Mouse (Mus musculus): Measurements from ENCODE around the gene Ercc4.

The Ercc4 gene

DNA sequence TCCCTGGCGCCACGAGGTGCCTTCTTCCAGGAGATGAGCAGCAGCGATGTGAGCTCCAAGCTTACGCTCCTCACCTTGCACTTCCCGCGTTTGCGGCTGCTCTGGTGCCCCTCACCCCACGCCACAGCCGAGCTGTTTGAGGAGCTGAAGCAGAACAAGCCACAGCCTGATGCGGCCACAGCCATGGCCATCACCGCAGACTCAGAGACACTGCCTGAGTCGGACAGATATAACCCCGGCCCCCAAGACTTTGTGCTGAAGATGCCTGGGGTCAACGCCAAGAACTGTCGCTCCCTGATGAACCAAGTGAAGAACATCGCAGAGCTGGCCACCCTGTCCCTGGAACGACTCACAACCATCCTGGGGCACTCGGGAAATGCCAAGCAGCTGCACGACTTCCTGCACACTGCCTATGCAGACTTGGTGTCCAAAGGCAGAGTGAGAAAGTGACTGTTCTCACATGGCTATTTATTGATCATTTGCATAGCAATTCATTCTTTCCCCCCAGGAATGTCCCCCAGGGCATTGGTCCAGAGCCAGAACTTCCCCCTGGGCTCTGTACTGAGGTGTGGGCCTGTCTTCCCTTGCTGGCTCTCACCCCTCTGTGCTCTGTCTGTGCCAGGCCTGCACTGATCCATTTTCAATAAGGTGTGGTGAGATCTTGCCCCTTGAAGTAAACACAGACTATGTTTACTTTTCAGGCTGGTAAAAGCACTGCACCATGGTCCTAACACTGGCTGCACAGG, 38.5 kb downstream of the Ercc4 start:
- no peak for DNase-seq (ENCODE audit: extremely low read depth, low read depth)

DNA sequence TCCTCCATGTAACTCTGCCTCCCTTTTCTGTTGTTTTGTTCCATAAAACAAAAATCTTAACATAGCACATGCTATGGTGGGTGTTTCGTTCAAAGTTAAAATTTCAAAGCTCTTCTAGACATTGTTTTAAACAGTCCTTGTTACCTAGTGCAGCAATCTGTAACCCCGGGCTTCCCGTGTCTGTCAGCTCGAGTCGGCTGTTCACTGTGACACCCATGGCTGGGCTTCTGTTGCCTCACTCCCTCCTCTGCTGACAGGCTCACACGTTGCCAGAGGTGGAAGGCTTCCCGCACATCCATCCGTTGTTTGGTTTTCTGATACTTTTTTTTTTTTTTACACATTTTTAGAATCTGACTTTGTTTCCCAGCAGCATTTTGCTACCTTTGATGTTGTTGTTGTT, 40.5 kb downstream of the Ercc4 start:
- no peak for DNase-seq (ENCODE audit: extremely low read depth, low read depth)

DNA sequence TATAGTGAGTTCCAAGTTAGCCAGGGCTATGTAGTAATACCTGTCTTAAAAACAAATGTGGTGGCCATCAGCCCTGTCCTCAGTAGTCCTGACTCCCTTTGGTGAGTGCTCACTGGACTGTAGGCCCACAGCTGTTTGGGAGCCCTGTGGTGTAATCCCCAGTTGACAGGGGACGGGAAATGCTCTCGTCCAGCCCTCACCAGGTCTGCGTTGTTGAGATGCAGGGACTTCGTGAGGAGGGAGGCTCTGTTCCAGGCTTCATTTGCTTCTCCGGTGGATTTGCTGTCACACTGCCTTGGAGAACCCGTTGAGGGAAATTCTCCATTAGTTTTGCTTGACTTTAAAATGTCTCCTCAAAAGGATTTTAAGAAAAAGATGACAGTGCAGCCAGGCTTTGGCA, 41.3 kb downstream of the Ercc4 start:
- no peak for DNase-seq (ENCODE audit: extremely low read depth, low read depth)

DNA sequence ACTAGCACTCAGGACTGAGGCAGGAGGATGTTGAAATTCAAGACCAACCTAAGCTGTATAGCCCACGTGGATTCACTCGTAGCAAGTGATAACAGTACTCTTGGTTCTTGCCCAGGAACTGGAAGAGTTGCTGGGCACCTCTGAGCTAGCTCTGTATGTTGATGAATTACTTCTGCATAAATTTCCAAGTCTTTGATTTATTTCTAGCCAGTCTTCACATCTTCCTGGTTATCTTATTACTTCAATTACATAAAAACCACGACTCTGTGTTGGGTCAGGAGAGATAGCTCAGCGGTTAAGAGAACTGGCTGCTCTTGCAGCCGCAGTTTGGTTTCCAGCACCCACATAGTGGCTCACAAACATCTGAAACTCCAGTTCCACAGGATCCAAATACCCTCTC, 43.0 kb downstream of the Ercc4 start:
- no peak for DNase-seq (ENCODE audit: extremely low read depth, low read depth)

DNA sequence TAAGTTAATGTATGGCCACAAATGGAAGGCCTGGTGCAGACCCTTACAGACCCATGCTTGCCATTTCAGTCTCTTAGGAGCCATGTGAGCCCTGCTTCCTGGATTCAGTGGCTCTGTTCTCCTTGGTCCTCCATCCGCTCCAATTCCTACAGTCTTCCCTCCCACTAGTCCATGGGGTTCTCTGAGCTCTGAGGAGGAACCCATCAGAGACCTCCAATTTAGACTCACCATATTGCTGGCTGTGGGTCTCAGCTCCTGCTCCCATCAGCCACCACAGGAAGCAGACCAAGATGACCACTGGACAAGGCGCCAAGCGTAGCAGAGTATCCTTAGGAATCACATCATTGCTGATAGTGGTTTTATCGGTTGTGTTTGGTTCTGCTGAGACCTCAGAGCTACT, 43.7 kb downstream of the Ercc4 start:
- no peak for DNase-seq (ENCODE audit: extremely low read depth, low read depth)

DNA sequence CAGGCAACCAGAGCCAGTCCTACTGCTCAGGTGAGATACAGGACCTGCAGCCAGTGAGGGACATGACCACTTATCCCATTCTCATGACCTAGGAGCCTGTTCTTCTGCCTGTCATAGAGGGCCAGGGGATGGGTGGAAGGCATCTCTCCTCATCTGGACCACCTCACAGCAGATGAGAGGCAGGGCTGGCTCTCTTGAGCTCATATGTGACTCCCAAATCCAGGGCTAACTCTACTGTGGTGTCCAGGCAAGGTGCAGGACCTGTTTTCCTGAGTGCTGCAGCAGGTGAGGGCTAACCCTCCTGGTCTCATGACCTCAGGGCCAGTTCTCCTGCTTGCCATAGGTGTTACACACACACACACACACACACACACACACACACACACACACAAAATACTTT, 44.9 kb downstream of the Ercc4 start:
- DNase-seq (ENCODE audit: extremely low read depth, low read depth): no peak

DNA sequence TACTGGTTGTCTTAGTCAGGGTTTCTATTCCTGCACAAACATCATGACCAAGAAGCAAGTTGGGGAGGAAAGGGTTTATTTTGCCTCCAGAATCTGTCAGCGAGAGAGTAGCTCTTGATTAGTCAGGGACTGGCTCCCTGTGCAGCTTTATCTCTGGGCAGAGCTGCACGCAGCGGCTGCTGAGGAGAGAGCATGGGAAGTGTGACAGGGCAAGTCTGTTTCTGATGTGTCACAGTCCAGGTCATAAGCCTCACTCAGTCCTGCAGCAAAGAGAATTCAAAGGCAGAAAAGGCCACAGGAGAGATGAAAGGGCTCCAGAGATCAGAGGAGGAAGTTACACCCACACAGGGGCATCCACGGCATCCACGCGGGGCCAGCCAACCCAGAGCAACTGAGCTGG, 47.8 kb downstream of the Ercc4 start:
- no peak for DNase-seq (ENCODE audit: extremely low read depth, low read depth)

DNA sequence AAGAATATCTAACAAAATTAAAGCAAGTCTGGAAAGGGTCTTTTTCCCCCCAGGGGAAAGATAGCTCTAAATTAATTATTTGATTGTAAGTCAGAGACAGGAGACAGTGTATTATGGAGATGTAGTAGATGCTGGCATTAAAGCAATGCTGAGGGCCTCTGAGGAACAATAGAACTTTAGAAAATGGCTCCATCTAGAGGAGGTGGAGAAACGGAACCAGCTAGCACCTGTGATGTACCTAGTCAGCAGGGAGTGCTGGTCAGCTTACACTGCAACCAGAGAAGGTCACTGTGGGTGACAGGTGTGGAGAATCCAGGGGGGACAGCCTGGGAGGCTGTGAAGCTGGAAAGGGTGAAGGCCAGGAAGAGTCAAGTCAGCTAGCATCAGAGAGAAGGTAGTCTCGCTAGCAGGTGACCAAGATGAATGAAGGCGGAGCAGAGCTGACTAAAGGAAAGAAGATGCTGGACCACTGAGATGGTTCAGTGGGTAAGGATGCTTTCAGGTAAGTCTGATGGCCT, 48.7 kb downstream of the Ercc4 start:
- no peak for DNase-seq (ENCODE audit: extremely low read depth, low read depth)

DNA sequence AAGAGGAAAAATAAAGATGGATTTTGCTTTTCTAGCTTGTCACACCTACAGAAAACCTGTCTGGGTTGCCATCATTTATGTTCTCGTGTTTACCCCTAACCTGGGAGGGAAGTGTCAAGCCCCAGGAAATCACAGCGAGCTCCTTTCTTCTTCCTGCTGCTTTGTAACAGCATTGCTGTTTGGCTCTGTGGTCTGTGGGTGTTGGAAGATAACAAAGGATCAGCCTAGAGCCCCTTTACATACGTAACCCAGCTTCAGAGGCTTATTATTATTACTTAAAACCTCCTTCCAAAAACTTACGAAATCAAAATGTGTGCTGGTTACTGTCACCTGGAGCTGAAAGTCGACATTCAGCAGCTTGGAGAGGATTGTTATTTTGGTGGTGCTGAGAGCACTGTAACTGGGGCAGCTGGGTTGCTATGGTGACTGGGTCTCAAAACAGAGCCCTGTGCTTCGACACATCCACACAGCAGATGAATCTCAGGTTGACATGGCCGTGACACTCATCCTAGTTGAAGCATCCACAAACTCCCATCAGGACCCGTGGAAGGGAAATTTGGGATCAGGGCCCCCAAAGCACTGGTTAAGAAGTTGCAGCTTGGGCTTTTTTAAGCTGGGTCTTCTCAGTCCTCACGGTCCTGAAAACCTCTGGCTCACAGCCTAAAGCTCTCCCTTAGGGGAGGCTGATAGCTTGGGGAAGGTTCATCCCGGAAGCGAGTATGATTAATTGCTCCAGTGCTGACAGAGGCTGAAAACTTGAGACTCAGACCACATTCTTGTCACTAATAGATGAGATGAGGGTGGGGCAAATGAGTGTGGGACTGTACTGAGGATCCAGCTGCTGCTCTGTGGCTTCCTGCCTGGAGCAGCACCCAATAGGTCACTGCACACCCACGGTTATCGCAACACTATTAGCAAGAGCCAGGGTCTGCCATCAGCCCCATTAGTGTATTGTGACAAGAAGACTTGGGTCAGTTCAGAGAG, 49.7 kb downstream of the Ercc4 start:
- peak; percentile 66 for DNase-seq (ENCODE audit: extremely low read depth, low read depth)

DNA sequence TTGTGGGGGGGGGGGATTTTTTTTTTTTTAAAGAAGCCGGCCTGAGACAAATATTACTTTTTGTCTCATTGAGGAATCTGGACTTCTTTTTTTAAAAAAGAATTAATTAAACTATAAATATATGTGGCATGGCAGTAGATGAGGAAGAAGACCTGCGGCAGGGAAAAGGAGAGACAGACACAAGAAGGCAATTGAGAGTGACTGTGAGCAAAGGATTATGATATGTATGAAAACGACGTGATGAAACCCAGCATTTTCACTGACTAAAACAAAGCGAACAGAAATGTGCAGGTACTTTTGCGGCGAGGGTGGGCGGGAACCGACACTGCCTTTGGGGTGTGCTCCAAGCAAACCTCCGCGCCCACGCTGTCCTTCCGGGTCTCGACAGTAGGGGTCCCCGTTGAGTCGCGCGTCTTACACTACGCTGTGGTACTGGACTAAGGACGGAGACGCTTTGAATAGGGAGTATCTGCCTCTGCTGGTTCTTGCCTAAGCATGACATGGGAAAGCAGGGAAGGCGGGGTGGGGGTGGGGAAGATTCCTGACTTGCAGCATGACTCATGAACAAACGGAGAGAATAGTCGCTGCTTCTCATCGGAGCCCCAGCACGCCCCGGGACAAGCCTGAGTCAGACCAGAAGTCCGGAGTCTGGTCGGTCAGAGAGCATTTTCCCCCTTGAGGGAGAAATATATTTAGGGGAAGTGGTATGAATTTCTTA, 50.6 kb downstream of the Ercc4 start:
- DNase-seq (ENCODE audit: extremely low read depth, low read depth): peak; percentile 70

DNA sequence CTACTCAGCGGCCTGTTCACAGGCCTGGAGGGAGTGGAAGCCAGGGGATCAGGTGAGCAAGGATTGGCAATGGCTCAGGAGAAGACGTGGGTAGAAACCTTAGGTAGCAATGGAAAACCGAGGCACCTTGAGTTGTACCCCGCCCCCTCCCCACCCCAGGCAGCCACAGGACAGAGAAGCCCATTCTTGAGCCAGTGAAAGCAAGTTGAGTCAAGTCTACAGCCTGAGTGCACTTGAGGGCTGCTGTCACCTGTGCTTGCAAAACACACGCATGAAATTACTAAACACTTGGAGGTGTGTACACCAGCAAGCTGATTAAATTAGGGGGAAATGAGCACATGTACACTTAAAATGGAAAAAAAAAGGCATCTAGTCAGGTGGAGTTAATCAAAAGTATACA, 52.0 kb downstream of the Ercc4 start:
- DNase-seq (ENCODE audit: extremely low read depth, low read depth): no peak

DNA sequence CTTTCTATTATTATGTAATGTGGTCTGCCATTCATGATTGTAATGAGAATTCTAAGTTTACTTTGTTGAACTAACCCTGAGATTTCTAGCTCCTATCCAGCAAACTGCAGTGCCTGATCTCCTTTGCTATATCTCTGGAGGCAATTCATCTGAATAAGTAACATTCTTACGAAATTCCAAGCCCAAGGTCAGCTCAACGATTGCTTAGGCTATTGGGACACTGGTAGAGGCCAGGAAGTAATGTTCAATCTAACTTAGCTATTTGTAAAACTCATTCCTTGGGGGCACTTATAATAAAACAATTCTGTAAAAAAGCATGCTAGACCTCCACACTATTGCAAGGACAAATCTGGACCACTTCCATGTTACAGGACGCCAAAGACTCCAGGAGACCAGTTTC, 58.2 kb downstream of the Ercc4 start:
- DNase-seq (ENCODE audit: extremely low read depth, low read depth): no peak

DNA sequence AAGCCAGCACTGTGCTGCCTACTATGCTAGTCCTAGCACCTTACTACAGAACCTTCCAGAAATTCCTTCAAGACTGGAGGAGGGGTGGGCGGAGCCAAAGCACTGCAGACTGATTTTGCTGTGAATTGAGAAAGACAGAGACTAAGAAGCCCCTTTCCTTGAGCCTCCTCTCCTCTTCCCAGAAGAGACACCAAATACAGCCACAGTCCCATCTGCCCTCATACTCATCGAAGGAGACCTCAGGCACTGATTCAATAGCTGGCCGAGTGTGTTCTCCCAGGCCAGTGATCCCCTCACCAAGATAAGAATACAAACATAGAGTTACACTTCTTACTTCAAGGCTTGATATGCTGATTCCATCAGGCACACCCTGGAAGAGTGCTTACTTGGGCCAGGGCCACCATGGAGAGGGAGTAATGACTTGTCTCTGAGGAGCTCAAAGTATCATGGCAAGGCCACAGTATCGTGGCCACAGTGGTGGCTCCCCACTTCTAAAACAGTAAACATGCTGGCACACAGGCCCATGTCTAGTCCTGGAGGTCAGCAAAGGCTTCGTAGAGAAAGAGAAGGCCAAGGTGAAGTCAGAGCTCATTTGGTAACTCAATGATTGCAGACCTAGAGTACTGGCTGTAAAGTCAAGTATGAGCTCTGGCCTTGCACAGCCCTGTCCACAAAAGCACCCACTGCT, 63.7 kb downstream of the Ercc4 start:
- DNase-seq (ENCODE audit: extremely low read depth, low read depth): no peak

DNA sequence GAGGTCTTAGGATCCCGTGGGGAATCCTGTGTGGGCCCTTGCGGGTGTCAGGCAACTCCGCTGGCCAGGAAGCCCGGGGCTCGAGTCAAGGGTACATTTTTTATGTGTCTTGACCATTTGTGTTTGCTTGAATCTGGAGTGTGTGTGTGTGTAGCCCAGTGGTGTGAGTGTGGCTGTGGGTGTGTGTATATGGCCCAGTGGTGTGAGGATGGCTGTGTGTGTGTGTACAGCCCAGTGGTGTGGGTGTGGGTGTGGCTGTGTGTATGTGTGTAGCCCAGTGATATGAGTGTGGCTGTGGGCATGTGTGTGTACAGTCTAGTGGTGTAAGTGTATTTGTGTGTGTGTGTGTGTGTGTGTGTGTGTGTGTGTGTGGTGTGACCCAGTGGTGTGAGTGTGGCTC, 73.0 kb downstream of the Ercc4 start:
- no peak for DNase-seq (ENCODE audit: extremely low read depth, low read depth)

DNA sequence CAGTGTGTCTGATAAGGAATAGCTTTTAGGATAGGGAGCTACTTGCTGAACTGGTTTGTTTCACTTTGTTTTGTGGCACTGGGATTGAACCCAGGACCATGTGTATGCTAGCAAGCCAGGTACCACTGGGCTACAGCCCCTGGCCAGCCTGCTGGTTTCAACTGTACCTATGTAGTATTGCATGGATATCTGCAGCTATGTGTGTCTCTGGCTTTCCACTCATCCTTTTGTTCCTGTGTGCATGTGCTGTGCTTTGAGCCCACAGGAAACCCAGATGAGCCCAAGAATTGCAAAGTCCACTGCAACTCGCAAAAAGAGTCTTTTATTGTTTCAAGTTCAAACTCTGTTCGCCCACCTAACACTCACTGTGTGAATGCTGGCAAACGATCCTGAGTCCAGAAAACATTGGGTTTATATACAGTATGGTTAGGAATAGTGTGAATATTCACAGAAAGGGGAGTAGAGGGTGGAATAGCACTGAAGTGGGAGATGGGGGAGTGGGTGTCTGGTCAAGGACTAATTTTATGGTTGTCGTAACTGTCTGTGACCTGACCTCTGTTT, 73.8 kb downstream of the Ercc4 start:
- no peak for DNase-seq (ENCODE audit: extremely low read depth, low read depth)

DNA sequence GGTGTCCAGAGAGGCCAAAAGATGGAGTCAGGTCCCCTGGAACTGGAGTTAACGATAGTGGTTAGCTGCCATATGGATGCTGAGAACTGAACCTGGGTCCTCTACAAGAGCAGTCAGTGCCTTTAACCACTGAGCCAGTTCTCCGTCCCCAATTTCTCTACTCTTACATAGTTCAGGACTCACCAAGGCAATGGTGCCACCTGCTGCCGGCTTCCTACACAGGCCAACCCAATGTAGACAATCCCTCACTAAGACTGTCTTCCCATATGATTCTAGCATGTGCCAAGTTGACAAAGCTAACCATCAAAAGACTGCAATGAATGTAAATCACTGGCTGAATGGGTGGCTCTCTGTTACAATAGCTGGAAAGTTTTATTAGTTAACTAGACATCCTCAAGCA, 74.9 kb downstream of the Ercc4 start:
- DNase-seq (ENCODE audit: extremely low read depth, low read depth): no peak

DNA sequence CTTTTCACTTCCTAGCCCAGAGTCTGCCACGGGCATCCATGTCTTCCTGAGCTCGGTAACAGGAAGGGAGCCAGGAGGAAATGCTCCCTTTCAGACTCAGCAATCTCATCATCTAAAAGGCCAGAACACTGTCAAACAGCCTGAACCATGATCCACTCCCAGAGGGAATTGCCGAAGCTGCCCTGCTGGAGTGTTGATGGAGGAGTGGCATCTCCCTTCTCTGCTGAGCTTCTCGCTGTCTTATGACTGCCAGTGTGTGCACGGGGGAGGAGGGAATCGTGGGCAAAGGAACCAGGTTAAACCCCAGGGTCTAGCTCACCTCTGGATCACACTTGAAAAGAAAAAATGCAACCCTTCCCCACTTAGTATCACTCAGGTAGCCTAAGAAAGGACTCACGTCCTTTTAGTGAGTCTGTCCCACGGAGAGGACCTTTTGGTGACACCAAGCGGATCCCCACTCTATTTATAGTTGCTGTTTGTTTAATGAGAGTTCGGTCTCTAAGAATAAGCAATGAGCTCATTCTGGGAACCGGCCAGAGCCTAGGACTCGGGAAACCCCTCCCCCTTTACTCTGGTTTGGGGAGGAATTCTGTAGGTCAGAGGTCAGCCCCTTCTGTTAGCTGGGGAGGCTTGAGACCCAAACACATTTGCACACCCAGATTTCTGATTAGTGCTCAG, 80.1 kb downstream of the Ercc4 start:
- DNase-seq (ENCODE audit: extremely low read depth, low read depth): no peak

DNA sequence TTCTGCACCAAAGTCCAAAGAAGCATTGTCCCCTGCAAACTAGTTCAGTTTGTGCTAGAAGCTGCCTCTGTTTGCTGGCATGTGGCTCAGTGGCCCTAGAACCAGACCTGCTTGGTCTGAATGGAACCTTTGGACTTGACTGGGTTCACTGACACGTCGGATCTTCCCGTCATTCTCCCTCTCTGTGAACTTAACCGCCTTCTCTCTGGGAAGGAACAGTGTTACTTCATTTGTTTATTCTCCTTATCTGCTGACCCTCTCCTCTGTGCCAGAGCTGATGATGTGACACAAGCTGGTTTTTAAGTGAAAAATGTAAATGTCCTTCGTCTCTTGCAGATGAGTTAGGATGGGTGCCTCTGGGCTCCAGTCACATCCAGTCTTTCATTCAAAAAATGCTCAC, 81.0 kb downstream of the Ercc4 start:
- no peak for DNase-seq (ENCODE audit: extremely low read depth, low read depth)

DNA sequence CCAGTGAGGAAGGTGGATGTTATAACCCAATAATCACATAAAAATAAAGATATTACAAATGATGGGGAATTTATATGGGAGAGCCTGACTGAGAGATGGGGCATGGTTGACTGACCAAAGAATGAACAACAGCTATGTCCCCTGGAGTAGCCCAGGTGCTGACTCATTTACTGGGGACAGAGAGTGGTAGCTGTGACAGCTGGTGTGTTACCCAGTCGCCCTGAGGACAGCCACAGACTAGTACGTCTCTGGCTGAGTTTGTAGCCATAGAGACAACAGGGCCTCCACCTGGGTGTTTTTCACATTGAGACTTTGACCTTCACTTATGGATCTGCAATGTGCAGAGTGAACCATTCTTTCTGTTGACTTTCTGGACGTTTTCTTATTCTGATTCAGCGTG, 81.7 kb downstream of the Ercc4 start:
- DNase-seq (ENCODE audit: extremely low read depth, low read depth): no peak

DNA sequence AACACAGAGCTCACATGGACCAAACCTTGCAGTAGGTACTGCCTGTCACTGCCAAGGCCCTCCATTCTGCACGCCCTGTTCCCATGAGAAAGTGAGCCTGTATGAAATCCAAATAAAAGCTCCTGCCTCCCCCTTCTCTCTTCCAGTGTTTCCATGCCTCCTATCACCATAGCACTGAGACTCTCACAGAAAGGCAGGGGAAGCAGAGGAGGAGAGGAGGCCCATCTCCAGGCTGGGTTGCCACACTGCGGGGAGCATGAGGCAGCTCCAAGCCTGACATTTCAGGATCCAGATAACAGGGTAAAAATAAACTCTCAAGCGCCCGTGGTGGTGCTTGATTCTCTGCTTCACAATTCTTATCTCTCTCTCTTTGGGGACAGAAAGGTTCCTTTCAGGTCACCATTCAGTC, 84.2 kb downstream of the Ercc4 start:
- peak; percentile 43 for DNase-seq (ENCODE audit: extremely low read depth, low read depth)
